Mouse (Mus musculus): ENCODE results near the gene Aff4. TPM values are rescaled to one million over a fixed set of nuclear protein-coding genes. Genes with fewer than 3 reads are reported as not detected.
A peak's percentile ranks its signal among the peaks of the same experiment; 100 is the strongest.
"Not testable (repeated sequence)": the region's sequence is repeated elsewhere in the genome, so short reads cannot be mapped to it uniquely, and the experiment has no call there.

Aff4 gene
- polyA plus RNA-seq, 1 experiment from 2014 or later = 83.2 TPM

DNA sequence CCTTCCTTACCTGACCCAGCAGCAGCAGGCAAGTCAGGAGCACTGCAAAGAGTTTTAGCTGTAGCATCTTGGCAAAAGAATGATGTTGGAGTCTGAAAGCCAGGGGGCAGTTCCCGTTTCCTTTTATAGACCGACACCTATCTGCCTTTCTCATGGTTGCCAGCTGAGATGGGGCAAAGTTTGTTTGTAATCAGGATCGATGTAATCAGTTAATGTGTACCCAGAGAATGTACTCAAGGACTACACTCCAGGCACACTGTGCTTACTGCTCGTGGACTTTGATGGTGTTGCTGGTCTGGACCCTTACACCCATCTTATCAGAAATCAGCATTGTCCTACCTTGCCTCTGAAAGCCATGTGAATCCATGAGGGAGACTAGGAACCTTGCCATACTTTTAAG is 72.4 kb downstream of the Aff4 start, which contains the start of gene Leap2:
TSS of gene Leap2 (minus strand) at position 135 of the 400 bp plus-strand sequence.
- Histone ChIP-seq H3K9ac (no peak within 1 kb of the TSS), H3K4me2 (replicated peaks) (no peak within 1 kb of the TSS), H3K4me3 (no peak within 1 kb of the TSS), H3K36me3 (peaks cover 35% of the 10 kb centered on the region), H3K4me1 (no peaks in the 10 kb centered on the region), H3K27ac (no peak within 1 kb of the TSS), H3K27me3 (no peaks in the 10 kb centered on the region), H3K9me3 (replicated peaks) (no peaks in the 10 kb centered on the region)
- WGBS = 93% methylated on average over 4 of the region's 4 CpGs
- no peak for ATAC-seq (ENCODE audit: low FRiP score)

DNA sequence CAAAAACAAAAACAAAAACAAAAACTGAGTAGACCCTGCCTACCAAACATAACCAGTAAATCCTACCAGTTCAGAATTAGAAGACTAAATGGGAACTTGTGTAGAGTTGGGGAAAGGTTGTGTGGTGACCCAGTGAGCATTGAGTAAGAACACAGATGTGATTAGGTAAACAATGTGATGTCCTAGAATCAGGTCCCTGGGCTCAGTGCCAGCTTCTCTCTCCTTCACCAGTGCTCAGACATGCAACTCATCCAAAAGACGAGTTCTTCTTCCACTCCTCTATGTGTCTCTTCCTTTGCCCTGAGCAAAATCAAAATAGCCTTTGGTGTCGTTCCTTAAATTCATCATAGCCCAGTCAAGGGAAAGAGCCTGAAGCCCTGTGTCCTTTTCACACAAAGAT is 74.2 kb downstream of the Aff4 start:
- Histone ChIP-seq H3K27me3 (no peaks in the 10 kb centered on the region), H3K9ac (no peak overlapping the region), H3K27ac (no peak overlapping the region), H3K36me3 (peaks cover 32% of the 10 kb centered on the region), H3K4me2 (replicated peaks) (no peak overlapping the region), H3K4me3 (no peak overlapping the region), H3K4me1 (peaks cover 5% of the 10 kb centered on the region), H3K9me3 (replicated peaks) (no peaks in the 10 kb centered on the region)
- no peak for ATAC-seq (ENCODE audit: low FRiP score)
- 80% methylated on average over 2 of the region's 2 CpGs for WGBS

- Histone ChIP-seq H3K9me3 (replicated peaks) (no peaks in the 10 kb centered on the region), H3K9ac (no peak overlapping the region), H3K27me3 (no peaks in the 10 kb centered on the region), H3K4me3 (no peak overlapping the region), H3K4me2 (replicated peaks) (no peak overlapping the region), H3K36me3 (peaks cover 27% of the 10 kb centered on the region), H3K4me1 (peaks cover 8% of the 10 kb centered on the region), H3K27ac (no peak overlapping the region)
- 69% methylated on average over 3 of the region's 3 CpGs for WGBS
- ATAC-seq (ENCODE audit: low FRiP score) = no peak
Observed at GRCm38 (mm10) chr11:53425251-53425650, 74.6 kb downstream of the Aff4 start.

- Histone ChIP-seq H3K4me3 (no peak overlapping the region), H3K9ac (no peak overlapping the region), H3K27me3 (no peaks in the 10 kb centered on the region), H3K4me1 (peaks cover 8% of the 10 kb centered on the region), H3K36me3 (peaks cover 26% of the 10 kb centered on the region), H3K27ac (no peak overlapping the region), H3K4me2 (replicated peaks) (no peak overlapping the region), H3K9me3 (replicated peaks) (no peaks in the 10 kb centered on the region)
- no peak for ATAC-seq (ENCODE audit: low FRiP score)
- WGBS = 82% methylated on average over 6 of the region's 6 CpGs
Observed at GRCm38 (mm10) chr11:53425711-53426255, 75.2 kb downstream of the Aff4 start.

DNA sequence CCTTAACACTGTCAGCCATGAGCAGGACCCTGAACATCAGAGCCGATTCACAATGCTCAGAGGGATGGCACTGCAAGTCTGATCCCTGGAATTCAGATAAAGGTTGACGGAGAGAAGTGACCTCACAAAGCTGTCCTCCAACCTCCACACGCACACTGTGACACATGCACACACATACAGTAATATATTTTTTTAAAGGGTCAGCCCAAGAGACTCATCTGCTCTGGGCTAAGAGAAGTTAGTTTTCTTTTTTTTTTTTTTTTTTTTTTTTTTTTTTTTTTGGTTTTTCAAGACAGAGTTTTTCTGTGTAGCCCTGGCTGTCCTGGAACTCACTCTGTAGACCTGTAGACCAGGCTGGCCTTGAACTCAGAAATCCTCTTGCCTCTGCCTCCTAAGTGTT is 76.3 kb downstream of the Aff4 start:
- not testable (repeated sequence) for H3K27me3 ChIP-seq, H3K27ac ChIP-seq
- WGBS = 90% methylated on average over 3 of the region's 3 CpGs

DNA sequence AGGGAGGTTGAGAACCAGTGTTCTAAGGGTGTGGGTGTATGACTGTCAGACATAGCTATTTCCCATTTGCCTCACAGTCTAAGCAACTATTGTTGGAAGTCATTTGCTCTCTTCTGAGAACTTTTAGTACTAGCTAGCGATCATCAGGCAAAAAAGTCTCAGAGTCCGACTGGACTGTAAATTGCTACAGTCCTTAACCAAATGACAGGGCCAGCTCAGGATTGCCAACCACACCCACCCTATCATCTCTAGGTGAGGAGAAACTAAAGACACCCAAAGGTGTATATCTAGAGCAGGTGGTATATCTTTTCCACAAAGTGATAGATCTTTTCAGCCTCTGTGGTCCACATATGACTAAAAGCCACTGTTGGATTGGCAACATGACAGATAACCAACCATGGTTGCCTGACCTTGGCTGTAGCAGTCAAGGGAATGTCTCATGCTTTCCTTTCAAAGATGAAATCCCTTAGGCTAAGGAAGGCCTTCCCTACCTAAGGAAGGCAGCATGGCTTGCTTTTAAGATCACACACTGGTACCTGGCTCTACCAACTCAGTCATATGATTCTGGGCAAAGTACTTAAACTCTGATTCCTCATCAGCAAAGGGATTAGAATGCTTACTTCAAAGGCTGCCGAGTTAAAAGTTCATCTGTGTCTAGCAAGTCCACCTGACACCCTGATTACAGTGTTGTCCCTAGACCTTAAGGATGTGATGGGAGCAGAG is 77.5 kb downstream of the Aff4 start:
- H3K27ac ChIP-seq = no peak overlapping the region
- ATAC-seq (ENCODE audit: low FRiP score) = no peak
- H3K27me3 ChIP-seq = no peaks in the 10 kb centered on the region
- H3K9ac ChIP-seq = no peak overlapping the region
- H3K4me2 ChIP-seq (replicated peaks) = no peak overlapping the region
- peaks cover 15% of the 10 kb centered on the region for H3K36me3 ChIP-seq
- 93% methylated on average over 3 of the region's 3 CpGs for WGBS
- no peak overlapping the region for H3K4me3 ChIP-seq
- peaks cover 8% of the 10 kb centered on the region for H3K4me1 ChIP-seq
- no peaks in the 10 kb centered on the region for H3K9me3 ChIP-seq (replicated peaks)

More for the DNA sequence above, 76.3 kb downstream of the Aff4 start:
- peaks cover 19% of the 10 kb centered on the region for H3K36me3 ChIP-seq
- H3K9me3 ChIP-seq (replicated peaks); H3K4me1 ChIP-seq; ATAC-seq (ENCODE audit: low FRiP score); H3K9ac ChIP-seq; H3K4me2 ChIP-seq (replicated peaks); H3K4me3 ChIP-seq: not testable (repeated sequence)

DNA sequence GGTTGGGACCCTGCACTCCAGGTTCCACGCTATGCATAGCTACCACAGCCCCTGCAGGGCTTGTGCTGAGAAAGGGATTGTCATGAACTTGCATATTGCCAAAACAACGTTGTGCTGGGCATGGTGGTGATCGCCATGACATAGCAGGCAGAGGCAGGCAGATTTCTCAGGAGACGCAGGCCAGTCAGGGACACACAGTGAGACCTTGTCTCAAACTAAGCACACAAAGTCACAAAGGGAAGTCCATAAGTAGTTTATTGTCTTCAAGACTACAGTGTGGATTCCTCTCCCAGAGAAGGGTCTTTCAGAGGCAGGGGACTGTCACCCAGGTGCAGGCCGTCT is 78.1 kb downstream of the Aff4 start:
- peaks cover 15% of the 10 kb centered on the region for H3K36me3 ChIP-seq
- H3K4me2 ChIP-seq (replicated peaks) = no peak overlapping the region
- H3K9ac ChIP-seq = no peak overlapping the region
- WGBS = 98% methylated on average over 5 of the region's 5 CpGs
- peaks cover 8% of the 10 kb centered on the region for H3K4me1 ChIP-seq
- ATAC-seq (ENCODE audit: low FRiP score) = no peak
- no peaks in the 10 kb centered on the region for H3K27me3 ChIP-seq
- H3K9me3 ChIP-seq (replicated peaks) = no peaks in the 10 kb centered on the region
- no peak overlapping the region for H3K4me3 ChIP-seq
- H3K27ac ChIP-seq = no peak overlapping the region

- peaks cover 8% of the 10 kb centered on the region for H3K4me1 ChIP-seq
- no peak for ATAC-seq (ENCODE audit: low FRiP score)
- H3K9me3 ChIP-seq (replicated peaks) = no peaks in the 10 kb centered on the region
- H3K9ac ChIP-seq = no peak overlapping the region
- H3K27me3 ChIP-seq = no peaks in the 10 kb centered on the region
- H3K27ac ChIP-seq = no peak overlapping the region
- H3K36me3 ChIP-seq = peaks cover 15% of the 10 kb centered on the region
- H3K4me3 ChIP-seq = no peak overlapping the region
- H3K4me2 ChIP-seq (replicated peaks) = peak overlapping the region; percentile 86; the same call in 1 of the 2 replicates
Observed at GRCm38 (mm10) chr11:53429182-53429581, 78.5 kb downstream of the Aff4 start.

DNA sequence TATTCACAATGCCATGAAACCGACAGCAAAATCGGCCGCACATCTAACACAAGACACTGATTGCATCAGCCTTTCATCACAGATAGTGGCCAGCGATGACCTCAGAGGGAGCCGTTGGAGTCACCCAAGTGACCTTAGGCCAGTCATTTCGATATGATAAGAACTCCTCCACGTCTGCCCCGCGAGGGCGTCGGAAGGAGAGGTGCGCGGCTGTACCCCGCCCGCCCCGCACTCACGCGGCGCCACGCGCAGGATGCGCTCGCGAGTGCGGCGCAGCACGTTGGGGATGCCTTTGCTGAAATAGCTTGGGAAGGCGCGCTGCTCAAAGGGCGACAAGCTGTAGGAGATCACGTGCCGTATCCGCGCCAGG is 79.7 kb downstream of the Aff4 start:
- peak; percentile 69 for ATAC-seq (ENCODE audit: low FRiP score)
- H3K27ac ChIP-seq = peak overlapping the region; percentile 49
- WGBS = under 1% methylated on average over 34 of the region's 34 CpGs

DNA sequence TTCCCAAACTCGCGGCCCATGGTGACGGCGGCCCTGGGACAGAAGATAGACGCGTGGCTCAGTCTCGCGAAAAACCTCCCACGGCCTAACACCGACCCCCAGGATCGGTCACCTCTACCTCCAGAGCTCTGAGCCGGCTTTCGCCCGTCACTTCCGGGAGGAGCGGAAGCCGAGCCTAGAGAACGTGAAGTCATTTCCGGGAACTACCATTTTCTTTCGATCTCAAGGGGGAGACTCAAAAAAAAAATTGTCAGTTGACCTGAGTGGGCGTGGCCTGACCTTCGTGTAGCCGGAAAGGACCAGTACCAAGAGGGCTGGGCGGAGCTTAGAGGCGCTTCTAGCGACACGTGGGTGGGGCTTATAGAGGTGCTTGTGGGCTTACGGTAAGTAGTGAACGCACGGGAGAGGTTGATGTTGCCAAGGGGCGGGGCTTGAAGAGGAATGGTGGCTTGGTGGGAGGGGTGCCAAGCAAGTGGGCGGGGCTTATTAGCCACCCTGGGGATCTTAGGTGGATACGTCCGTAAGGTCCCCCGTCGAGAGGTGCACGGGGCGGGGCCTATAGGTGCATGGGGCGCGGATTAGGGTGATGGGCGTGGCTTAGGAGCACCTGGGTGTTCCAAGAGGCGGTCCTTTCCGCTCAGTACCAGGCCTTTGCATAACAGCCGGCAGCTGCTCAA is 80.2 kb downstream of the Aff4 start, which contains the start of the genes Uqcrq and Gdf9:
TSS of gene Uqcrq (minus strand) at position 162 of the 677 bp plus-strand sequence.
TSS of gene Gdf9 (plus strand) at position 354 of the 677 bp plus-strand sequence.
- WGBS = under 1% methylated on average over 44 of the region's 44 CpGs
- peak within 1 kb of the TSS; percentile 87 for H3K9ac ChIP-seq
- peaks cover 8% of the 10 kb centered on the region for H3K4me1 ChIP-seq
- peaks cover 15% of the 10 kb centered on the region for H3K36me3 ChIP-seq
- H3K27ac ChIP-seq = peak within 1 kb of the TSS; percentile 56
- peak; percentile 97 for ATAC-seq (ENCODE audit: low FRiP score)
- H3K27me3 ChIP-seq = no peaks in the 10 kb centered on the region
- peak within 1 kb of the TSS; percentile 70 for H3K4me3 ChIP-seq
- no peaks in the 10 kb centered on the region for H3K9me3 ChIP-seq (replicated peaks)
- H3K4me2 ChIP-seq (replicated peaks) = peak within 1 kb of the TSS; percentile 86

More for the DNA sequence above, 79.7 kb downstream of the Aff4 start:
- Histone ChIP-seq H3K4me3 (peak overlapping the region; percentile 70), H3K9ac (peak overlapping the region; percentile 87), H3K36me3 (peaks cover 15% of the 10 kb centered on the region), H3K9me3 (replicated peaks) (no peaks in the 10 kb centered on the region), H3K4me1 (peaks cover 8% of the 10 kb centered on the region), H3K27me3 (no peaks in the 10 kb centered on the region), H3K4me2 (replicated peaks) (peak overlapping the region; percentile 86)

DNA sequence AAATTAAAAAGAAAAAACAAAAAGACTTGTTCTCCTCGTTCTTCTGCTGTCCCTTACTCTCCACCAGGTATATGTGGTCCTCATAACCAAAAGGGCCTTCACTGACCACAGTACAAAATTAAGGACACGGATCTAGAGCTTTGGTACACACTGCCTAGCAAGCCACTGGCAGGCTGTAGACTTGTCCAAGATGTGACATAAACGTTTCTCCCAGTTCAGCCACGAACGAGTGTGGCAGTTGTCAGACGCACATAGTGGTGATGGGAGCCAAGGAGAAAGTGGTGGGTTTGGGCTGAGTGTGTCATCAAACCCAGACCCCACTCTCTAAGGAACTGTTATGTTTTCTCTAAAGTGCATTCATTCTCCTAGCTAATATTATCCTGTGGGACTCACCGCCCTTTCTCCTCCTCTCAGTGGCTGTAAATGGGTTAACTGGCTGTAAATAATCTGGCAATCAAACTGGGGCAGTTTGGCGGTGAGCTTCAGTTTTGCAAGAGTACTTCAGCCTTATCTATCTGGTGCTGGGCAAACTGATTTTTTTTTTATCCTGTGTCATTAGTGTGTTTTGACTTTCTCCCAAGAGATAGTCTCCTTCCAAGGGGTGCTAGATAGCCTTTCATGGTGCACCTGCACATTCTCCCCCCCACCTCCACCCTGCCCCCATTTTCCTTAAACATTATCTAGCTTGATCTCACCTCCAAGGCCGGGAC is 80.9 kb downstream of the Aff4 start:
- peak; percentile 55 for ATAC-seq (ENCODE audit: low FRiP score)
- Histone ChIP-seq H3K9me3 (replicated peaks) (no peaks in the 10 kb centered on the region), H3K27ac (peak overlapping the region; percentile 56), H3K27me3 (no peaks in the 10 kb centered on the region), H3K4me3 (peak overlapping the region; percentile 70), H3K9ac (peak overlapping the region; percentile 20), H3K4me2 (replicated peaks) (peak overlapping the region; percentile 86), H3K4me1 (peaks cover 8% of the 10 kb centered on the region), H3K36me3 (peaks cover 15% of the 10 kb centered on the region)
- WGBS = 20% methylated on average over 9 of the region's 9 CpGs

GRCm38 (mm10) chr11:53433057-53433456 is 82.4 kb downstream of the Aff4 start:
- Histone ChIP-seq H3K4me1 (peaks cover 8% of the 10 kb centered on the region), H3K9ac (no peak overlapping the region), H3K27ac (no peak overlapping the region), H3K4me2 (replicated peaks) (no peak overlapping the region), H3K27me3 (no peaks in the 10 kb centered on the region), H3K4me3 (no peak overlapping the region), H3K9me3 (replicated peaks) (no peaks in the 10 kb centered on the region), H3K36me3 (peaks cover 10% of the 10 kb centered on the region)
- WGBS = 64% methylated on average over 6 of the region's 6 CpGs
- ATAC-seq (ENCODE audit: low FRiP score) = no peak
